Mouse (Mus musculus) limb, embryonic 14.5 days (tissue): Measurements from ENCODE around the gene Nfx1. TPM values are rescaled to one million over a fixed set of nuclear protein-coding genes. Genes with fewer than 3 reads are reported as not detected.

Experiments
- ATAC-seq: fragments of 200-750 bp; cut with Nextera tagmentation; 2 replicates; pipeline ENCODE4 v1.8.0; 2017; ENCODE audit warnings: low read depth, moderate number of reproducible peaks, moderate TSS enrichment; ENCODE audit not compliant: low FRiP score
- DNase-seq: peaks from one replicate; pipeline ENCODE4 v3.0.0-alpha.2; 2015; ENCODE audit warnings: low spot score
- H3K27ac ChIP-seq: fragments of 300-500 bp; sonication (generic); replicated peaks from 2 replicates; pipeline ENCODE4 v1.5.1; 2014; ENCODE audit warnings: low read depth, mild to moderate bottlenecking, low read length, moderate library complexity, mixed read lengths
- H3K27me3 ChIP-seq: fragments of 300-500 bp; sonication (generic); 2 replicates; pipeline ENCODE4 v1.6.1; 2014; ENCODE audit warnings: low read length, mixed read lengths; ENCODE audit not compliant: control insufficient read depth, insufficient read depth
- H3K36me3 ChIP-seq: fragments of 300-500 bp; sonication (generic); 2 replicates; pipeline ENCODE4 v1.6.1; 2014; ENCODE audit warnings: mild to moderate bottlenecking, low read length, moderate library complexity, mixed read lengths; ENCODE audit not compliant: control insufficient read depth, insufficient read depth
- H3K4me1 ChIP-seq: fragments of 300-500 bp; sonication (generic); 2 replicates; pipeline ENCODE4 v1.6.1; 2014; ENCODE audit warnings: antibody characterized with exemption, low read length, mixed read lengths; ENCODE audit not compliant: control insufficient read depth, insufficient read depth
- H3K4me2 ChIP-seq: fragments of 300-500 bp; sonication (generic); replicated peaks from 2 replicates; pipeline ENCODE4 v1.6.1; 2014; ENCODE audit warnings: low read depth, mild to moderate bottlenecking, low read length, moderate library complexity; ENCODE audit not compliant: severe bottlenecking
- H3K4me3 ChIP-seq: fragments of 300-500 bp; sonication (generic); replicated peaks from 2 replicates; pipeline ENCODE4 v1.5.1; 2014; ENCODE audit warnings: low read length
- H3K9ac ChIP-seq: fragments of 300-500 bp; sonication (generic); 2 replicates; pipeline ENCODE4 v1.6.1; 2014; ENCODE audit warnings: mild to moderate bottlenecking, low read depth, low read length, moderate library complexity; ENCODE audit not compliant: severe bottlenecking
- H3K9me3 ChIP-seq: fragments of 300-500 bp; sonication (generic); 2 replicates; pipeline ENCODE4 v1.6.1; 2016; ENCODE audit warnings: low read length; ENCODE audit not compliant: control insufficient read depth
- POLR2A ChIP-seq: fragments of 200-500 bp; IDR thresholded peaks from 2 replicates; pipeline ENCODE4 v1.8.0; 2012; ENCODE audit warnings: inconsistent platforms, mild to moderate bottlenecking, moderate library complexity, borderline replicate concordance; ENCODE audit not compliant: insufficient read depth, insufficient read length; ENCODE audit errors: extremely low read depth
- WGBS: fragments of 180-500 bp; shearing (Covaris S2); extraction: QIAGEN DNeasy Blood & Tissue Kit; methylation state at CpG from one replicate; pipeline ENCODE4 v1.1.7; 2014; 5-methylcytosine and 5-hydroxymethylcytosine counted together
- polyA plus RNA-seq, 2 experiments: library from polyadenylated mRNA; depleted of rRNA in 1 of 2; stranded (reverse) in 1 of 2; unstranded in 1 of 2; fragments of >200 nt; fragmentation: Nextera tagmentation in 1 of 2; extraction: Ambion mirVana in 1 of 2; gene quantifications; 2 replicates each; pipeline versions ENCODE4 v1.2.1 to v1.2.3; 2012 to 2014

Nfx1 gene
- polyA plus RNA-seq, 2 experiments = 88.8 to 91.4 TPM

DNA sequence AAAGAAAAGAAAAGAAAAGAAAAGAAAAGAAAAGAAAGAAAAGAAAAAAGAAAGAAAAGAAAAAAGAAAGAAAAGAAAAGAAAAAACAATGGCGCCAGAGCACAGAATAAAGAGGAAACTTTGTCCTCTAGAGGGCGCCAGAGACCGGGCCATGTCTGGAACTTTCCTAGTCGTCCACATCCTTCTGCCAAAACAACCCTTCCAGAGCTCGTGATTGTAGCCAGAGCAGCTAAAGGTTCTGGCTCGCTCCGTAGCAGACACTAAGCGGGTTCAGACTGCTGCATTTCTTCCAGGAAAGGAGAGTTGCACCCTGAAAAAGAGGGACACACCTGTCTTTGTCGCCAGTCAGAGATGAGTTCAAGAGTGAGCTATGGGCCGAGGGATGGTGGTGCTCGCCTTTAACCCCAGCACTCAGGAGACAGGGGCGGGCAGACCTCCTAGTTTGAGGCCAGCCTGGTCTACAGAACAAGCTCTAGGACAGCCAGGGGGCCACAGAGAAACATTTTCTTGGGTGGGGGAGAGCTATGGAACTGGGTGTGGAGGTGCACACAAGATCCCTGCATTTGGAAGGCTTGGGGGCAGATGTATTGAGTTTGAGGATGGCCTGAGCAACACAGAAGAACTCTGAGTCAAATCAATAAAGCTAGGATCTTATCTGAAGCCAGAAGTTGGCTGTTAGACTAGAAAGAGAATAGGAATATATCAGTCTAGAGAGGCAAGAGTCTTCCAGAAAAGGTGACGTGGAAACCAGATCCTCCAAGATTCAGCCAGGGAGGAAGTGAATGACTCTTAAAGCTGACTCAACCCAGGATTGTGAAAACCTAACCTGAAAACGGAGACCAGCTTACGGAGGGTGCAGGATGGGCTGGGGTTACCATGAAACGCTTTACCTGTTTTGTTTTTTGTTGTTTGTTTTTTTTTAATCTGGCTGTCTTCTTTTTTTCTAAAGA lies 80.3 kb downstream of the Nfx1 start:
- DNase-seq = peak; percentile 99
- peak; percentile 81 for ATAC-seq
- H3K9me3 ChIP-seq = no peaks in the 10 kb centered on the region
- H3K4me2 ChIP-seq = peak overlapping the region; percentile 31
- 33% methylated on average over 16 of the region's 16 CpGs for WGBS
- no peak overlapping the region for H3K27ac ChIP-seq
- no peak overlapping the region; the same call in 1 of the 2 replicates for H3K4me3 ChIP-seq
- H3K9ac ChIP-seq = peak overlapping the region; percentile 28; the same call in 1 of the 2 replicates
- TF ChIP-seq POLR2A = no peak
- H3K36me3 ChIP-seq = no peaks in the 10 kb centered on the region
- no peaks in the 10 kb centered on the region for H3K27me3 ChIP-seq
- 0 out of 2 replicates have a peak, but pooled peaks cover 3% of the 10 kb centered on the region for H3K4me1 ChIP-seq

DNA sequence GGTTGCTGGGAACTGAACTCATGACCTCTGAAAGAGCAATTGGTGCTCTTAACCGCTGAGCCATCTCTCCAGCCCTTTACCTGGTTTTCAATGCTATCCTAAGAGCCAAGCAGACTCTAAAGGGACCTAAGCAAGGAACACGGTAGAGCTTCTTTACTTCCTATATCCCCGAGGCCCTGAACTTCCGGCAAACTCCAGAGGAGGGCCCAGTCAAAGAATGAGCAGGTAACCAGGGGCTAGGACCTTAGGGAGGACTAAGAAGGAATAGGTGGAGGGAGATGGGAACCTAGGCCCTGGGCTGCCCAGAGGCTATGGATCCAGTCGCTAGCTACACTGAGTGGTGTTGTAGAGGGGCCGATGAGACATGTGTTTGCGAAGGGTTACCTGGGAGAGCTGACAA lies 81.1 kb downstream of the Nfx1 start:
- WGBS = 76% methylated on average over 7 of the region's 7 CpGs
- no peaks in the 10 kb centered on the region for H3K27me3 ChIP-seq
- H3K27ac ChIP-seq = no peak overlapping the region

GRCm38 (mm10) chr4:41055111-41055510 lies 84.4 kb downstream of the Nfx1 start:
- no peak for TF ChIP-seq POLR2A
- no peaks in the 10 kb centered on the region for H3K9me3 ChIP-seq
- H3K4me1 ChIP-seq = 0 out of 2 replicates have a peak, but pooled peaks cover 3% of the 10 kb centered on the region
- DNase-seq (peak; percentile 32), ATAC-seq (no peak)
- H3K4me2 ChIP-seq = no peak overlapping the region
- WGBS = 36% methylated on average over 13 of the region's 13 CpGs
- H3K4me3 ChIP-seq = no peak overlapping the region
- H3K27ac ChIP-seq = no peak overlapping the region
- H3K27me3 ChIP-seq = no peaks in the 10 kb centered on the region
- no peaks in the 10 kb centered on the region for H3K36me3 ChIP-seq
- no peak overlapping the region for H3K9ac ChIP-seq

More for the DNA sequence above, 81.1 kb downstream of the Nfx1 start:
- no peak overlapping the region for H3K4me2 ChIP-seq
- no peak for ATAC-seq
- no peaks in the 10 kb centered on the region for H3K9me3 ChIP-seq
- 0 out of 2 replicates have a peak, but pooled peaks cover 3% of the 10 kb centered on the region for H3K4me1 ChIP-seq
- H3K36me3 ChIP-seq = no peaks in the 10 kb centered on the region
- H3K9ac ChIP-seq = no peak overlapping the region
- DNase-seq = no peak
- no peak for TF ChIP-seq POLR2A
- H3K4me3 ChIP-seq = no peak overlapping the region

- Histone ChIP-seq H3K36me3 (no peaks in the 10 kb centered on the region), H3K4me1 (0 out of 2 replicates have a peak, but pooled peaks cover 3% of the 10 kb centered on the region), H3K27me3 (no peaks in the 10 kb centered on the region), H3K9me3 (no peaks in the 10 kb centered on the region), H3K4me3 (no peak overlapping the region), H3K4me2 (no peak overlapping the region), H3K9ac (no peak overlapping the region), H3K27ac (no peak overlapping the region)
- ATAC-seq (no peak), DNase-seq (no peak)
- 40% methylated on average over 1 of the region's 1 CpGs for WGBS
- TF ChIP-seq POLR2A = no peak
Observed at GRCm38 (mm10) chr4:41056253-41056652, 85.5 kb downstream of the Nfx1 start.

GRCm38 (mm10) chr4:41056742-41057332 lies 86.1 kb downstream of the Nfx1 start:
- Histone ChIP-seq H3K9ac (no peak overlapping the region), H3K4me3 (no peak overlapping the region), H3K4me1 (0 out of 2 replicates have a peak, but pooled peaks cover 3% of the 10 kb centered on the region), H3K27me3 (no peaks in the 10 kb centered on the region), H3K27ac (no peak overlapping the region), H3K9me3 (no peaks in the 10 kb centered on the region), H3K4me2 (no peak overlapping the region), H3K36me3 (no peaks in the 10 kb centered on the region)
- no peak for TF ChIP-seq POLR2A
- DNase-seq = no peak
- whole genome bisulfite sequencing = 70% methylated on average over 7 of the region's 7 CpGs
- no peak for ATAC-seq
